Mouse (Mus musculus) cerebellum, adult 9-11 months (tissue): Measurements from ENCODE around the gene Gdf5.

ENCODE experiments used
- DNase-seq: peaks from one replicate; pipeline ENCODE4 v3.0.0; 2022

Gene Gdf5

DNA sequence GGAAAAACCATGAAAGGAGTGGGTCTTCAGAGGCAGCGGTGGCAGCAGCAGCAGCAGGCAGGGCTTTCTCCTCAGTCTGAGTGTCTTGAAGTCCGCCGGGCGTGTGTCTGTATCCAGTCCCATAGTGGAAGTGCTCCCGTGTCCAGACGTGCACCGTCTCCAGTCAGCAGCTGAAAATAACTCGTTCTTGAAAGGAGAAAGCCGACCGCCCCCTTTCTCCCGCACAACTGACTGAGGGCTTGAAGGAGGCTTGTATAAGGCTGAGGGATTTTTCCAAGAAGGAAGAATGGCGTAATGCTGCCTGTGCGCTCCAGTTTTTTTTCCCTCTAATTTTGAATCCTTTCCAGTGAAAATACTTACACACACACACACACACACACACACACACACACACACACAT is at the start of gene Gdf5:
TSS of gene Gdf5 (minus strand) at position 244 of the 400 bp plus-strand sequence.
- DNase-seq: no peak

DNA sequence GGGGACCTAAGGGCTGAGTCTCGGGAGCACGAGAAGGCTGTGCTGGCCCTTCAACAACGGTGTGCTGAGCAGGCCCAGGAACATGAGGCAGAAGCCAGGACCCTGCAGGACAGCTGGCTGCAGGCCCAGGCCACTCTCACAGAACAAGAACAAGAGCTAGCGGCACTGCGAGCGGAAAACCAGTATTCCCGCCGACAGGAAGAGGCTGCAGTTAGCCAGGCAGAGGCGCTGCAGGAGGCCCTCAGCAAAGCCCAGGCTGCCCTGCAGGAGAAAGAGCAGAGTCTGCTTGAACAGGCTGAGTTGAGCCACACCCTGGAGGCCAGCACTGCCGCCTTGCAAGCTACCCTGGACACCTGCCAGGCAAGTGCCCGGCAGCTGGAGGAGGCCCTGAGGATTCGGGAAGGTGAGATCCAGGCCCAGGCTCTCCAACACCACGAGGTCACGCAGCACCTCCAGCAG is 46.7 kb upstream of the Gdf5 start:
- DNase-seq: peak; percentile 98

DNA sequence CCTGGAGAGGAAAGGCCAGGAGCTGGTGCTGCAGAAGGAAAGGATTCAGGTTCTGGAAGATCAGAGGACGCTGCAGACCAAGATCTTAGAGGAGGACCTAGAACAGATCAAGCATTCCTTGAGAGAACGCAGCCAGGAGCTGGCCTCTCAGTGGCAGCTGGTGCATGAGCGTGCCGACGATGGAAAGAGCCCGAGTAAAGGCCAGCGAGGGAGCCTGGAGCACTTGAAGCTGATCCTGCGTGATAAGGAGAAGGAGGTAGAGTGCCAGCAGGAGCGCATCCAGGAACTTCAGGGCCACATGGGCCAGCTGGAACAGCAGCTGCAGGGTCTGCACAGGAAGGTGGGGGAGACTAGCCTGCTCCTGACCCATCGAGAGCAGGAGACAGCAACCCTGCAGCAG is 46.0 kb upstream of the Gdf5 start:
- peak; percentile 63 for DNase-seq

DNA sequence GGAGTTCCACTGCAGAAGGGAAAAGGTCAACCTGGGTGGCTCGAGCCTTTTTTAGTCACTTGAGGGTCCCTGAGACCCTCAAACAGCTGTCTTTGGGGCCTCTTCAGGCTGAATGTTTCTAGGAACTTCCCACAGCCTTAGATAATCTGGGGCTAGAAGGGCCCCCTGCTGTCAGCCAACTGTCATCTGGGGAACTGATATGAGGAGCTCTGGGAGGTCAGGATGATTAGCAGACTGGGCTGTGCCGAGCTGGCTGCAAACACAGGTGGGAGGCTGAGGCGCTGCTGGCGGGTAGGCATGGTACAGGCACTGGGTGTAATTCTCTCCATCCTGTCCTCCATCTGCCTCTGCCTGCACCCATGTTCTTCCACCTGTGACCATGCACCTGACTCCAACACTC is 43.9 kb upstream of the Gdf5 start:
- DNase-seq: peak; percentile 84

DNA sequence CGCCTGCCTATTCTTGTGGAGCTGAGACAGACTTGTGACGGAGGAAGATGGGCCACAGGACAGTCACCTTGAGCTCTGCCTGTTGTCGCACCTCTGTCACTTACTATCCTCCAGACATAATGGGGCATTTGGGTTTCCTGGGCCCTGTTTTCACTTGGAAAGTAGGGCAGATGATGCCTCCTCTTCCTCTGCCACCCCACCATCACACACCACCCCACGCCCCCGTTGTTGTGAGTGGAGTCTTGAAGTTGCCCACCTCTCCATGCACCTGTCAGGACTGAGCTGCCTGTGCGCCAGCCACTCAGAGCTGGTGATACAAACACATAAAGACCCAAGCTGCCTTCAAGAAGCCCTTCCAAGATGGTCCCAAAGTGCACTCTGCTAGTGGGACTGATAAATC is 42.0 kb upstream of the Gdf5 start:
- no peak for DNase-seq

DNA sequence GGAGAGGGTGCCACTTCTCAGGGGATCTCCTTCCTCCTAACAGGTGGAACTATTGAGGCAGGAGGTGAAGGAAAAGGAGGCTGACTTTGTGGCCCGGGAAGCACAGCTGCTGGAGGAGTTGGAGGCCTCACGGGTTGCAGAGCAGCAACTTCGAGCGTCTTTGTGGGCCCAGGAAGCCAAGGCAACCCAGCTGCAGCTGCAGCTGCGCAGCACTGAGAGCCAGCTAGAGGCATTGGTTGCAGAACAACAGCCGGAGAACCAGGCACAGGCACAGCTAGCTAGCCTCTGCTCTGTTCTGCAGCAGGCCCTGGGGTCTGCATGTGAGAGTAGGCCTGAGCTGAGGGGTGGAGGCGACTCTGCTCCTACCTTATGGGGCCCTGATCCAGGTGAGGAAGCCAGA is 40.6 kb upstream of the Gdf5 start:
- DNase-seq: no peak

DNA sequence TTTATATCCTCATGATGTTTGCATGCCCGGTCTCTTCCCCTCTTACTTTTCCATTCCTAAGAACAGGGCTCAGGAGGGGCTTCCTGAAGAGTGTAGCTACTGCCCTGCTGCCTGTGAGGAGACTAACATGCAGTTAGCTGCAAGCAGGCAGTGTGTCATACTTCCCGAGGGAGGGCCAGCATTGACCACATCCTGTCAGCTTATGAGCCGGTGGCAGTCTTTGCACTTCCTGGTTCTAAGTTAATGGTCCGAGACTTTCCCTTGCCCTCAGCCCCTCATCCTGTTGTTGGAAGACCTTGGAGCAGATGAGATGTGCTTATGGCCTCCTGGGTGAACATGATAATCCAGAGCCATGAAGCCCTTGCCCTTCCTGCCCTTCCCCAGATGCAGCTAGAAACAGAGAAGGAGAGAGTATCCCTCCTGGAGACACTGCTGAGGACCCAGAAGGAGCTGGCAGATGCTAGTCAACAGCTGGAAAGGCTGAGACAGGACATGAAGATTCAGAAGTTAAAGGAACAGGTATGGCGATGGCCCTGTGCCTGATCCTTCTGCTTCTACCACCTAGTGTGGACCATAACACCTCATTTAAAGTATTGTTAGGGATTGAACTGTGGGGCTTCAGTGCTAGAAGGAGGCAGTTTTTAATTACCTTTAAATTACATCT is 34.3 kb upstream of the Gdf5 start:
- no peak for DNase-seq

DNA sequence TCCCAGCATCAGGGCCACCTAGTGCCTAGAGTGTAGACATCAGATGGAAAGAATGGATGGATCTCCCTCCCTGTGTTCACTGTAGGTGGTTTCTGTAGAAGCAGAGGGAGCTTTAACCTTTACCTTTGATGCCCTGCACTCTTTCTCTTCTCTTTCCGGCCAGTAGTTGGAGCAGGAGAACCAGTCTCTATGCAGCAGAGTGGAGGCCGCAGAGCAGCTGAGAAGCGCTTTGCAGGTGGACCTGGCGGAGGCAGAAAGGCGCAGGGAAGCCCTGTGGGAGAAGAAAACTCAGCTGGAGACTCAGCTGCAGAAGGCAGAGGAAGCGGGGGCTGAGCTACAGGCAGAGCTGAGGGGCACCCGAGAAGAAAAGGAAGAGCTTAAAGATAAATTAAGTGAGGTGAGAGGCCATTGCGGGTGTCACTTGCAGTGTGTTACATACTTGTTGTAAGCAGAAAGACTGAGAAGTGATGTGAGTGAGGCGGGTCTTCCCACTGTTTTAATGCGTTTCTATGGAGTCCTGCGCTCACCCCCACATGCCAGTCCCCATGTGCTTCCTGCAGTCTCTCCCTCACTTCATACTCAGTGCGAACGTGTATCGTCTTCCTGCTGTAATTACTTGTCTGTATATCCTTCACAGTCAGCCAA is 29.0 kb upstream of the Gdf5 start:
- no peak for DNase-seq

DNA sequence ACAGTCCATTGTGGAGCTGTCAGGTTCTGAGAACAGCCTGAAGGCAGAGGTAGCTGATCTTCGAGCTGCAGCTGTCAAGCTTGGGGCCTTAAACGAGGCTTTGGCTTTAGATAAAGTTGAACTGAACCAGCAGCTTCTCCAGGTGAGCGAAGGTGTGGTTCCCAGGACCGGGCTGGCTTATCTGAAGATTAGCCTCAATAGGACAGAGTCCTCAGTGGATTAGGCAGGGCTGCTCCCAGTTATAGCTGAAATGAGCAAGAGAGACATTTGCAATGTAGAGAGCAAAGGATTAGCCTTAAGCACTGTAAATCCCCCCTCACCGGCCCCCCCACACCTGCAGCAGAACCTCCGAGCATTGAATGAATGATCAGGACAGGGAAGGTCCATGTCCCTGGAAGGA is 28.2 kb upstream of the Gdf5 start:
- no peak for DNase-seq

DNA sequence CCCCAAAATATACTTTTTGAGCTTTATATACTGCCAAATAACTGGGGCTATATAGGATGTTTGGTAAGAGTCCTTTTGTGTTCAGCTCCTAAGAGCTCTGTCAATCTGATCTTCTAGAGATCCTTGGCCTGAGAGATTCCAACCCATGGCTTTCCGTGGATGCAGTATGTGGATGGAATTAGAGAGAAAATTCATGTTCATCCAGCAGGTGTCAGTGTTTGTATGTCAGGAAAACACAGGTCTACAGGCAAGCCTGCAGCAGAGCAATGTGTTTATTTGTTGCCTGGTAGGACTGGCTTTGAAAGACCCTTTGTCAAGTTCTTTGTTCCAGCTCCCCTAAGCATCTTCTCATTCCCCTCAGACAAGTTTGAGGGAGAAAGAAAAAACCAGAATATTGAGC is 17.8 kb upstream of the Gdf5 start:
- DNase-seq: no peak

DNA sequence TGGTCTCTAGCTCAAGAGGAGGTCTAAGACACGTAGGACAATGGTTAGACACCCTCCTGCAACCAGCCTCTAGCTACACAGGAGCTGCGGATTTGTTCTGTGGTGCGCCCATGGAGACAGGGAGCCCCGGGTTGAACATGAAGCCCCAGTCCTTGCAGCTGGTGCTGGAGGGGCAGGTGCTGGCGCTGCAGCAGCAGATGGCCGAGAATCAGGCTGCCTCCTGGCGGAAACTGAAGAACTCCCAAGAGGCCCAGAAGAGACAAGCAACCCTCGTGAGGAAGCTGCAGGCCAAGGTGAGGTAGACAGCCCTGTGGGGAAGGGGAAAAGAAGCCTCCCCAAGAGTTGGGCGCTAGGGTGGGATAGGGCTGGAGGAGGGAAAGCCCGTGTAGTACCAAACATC is 16.7 kb upstream of the Gdf5 start:
- DNase-seq: no peak

DNA sequence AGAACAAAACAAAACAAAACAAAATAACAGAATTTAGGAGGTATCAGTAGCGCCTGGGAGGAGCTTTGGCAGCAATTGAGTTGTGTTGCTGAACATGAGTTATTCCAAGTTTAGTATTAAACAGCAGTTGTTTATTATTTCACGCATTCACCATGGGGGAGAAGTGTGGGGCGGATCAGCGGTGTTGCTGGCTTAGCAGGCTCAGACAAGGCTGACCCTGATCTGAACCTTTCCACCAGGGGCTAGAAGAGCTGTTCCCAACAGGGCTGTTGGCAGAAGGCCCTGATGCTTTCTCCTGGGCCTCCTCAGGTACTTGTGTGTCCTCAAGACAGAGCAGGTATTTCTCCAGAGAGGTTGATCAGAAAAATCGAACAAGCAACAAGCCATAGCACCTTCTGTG is 14.8 kb upstream of the Gdf5 start:
- no peak for DNase-seq

DNA sequence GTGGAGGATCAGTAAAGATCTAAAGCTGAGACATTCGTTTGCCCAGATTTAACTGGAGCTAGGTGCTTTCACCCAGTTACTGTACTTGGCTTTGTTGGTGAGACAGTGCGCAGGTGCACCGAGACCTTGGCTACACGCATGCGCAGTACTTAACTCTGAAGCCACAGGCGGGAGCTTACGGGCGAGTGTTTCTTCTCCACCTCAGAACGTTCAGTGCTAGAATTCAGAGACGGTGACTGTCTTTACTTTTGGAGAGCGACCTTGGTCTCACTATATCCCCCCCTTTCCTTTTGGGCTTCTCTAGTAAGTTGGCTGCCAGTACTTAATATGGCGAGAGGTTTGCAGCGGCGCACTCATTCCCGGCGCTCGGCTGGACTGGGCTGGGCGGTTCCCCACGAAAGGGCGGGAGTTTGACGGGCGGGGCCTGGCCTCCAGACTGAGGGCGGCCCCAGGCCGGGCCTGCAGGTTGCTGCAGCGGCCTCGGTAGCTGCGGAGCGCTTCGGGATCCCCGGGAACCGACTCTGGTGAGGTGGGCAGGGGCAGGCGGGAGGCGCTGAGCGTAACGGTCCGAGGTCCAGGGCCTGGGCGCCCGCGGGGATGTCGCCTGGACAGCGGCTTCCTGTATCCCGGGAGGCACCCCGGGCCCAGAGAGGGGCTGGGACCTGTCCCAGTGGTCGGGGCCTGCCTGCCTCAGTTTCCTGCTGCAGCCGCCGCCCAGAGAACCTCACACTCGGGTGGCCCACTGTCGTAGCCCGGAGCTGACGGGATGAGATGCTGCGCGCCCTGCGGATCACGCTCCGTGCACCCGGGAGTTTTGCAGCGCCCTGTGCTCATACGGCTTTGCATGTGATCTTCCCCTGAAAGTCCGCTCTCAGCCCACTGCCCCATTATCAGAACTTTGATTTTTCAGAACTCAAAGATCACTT is 11.2 kb upstream of the Gdf5 start, which contains the start of gene Cep250:
TSS of gene Cep250 (plus strand) at position 325 of the 926 bp plus-strand sequence.
- peak; percentile 92 for DNase-seq

DNA sequence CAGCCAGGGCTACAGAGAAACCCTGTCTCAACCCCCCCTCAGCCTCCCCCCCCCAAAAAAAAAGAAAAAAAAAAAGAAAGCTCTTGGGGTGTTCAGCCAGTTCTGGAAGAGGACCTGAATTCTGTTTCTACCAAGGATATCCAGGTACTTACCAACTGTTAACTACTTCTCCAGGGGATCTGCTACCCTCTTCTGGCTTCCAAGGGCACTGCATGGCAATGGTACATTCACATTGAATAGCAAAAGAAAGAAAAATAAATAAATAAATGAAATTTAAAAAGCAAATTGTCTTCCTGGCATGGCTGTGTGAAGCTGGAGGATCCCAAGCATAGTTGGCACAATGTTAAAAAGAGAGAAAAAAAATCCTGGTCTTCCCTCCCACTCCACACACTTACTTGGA is 6.8 kb upstream of the Gdf5 start:
- DNase-seq: peak; percentile 75

DNA sequence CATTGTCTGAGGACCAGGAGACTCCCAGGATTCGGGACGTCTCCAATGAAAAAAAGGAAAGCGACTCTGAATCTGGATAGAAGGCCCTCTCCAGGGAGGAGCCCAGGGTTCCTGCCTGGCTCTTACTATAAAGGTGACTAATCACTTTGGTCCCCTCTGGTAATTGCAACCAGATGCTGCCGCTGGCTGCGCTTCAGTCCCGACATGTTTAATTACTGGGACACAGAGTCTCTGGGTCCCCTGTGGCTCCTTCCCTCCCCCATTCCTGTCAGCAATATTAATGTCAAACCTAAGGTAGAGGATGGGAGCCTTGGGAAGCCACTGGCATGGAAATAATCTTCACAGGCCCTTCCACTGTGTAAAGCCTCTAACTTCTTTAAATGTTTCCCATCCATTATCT is 4.2 kb upstream of the Gdf5 start:
- DNase-seq: no peak

DNA sequence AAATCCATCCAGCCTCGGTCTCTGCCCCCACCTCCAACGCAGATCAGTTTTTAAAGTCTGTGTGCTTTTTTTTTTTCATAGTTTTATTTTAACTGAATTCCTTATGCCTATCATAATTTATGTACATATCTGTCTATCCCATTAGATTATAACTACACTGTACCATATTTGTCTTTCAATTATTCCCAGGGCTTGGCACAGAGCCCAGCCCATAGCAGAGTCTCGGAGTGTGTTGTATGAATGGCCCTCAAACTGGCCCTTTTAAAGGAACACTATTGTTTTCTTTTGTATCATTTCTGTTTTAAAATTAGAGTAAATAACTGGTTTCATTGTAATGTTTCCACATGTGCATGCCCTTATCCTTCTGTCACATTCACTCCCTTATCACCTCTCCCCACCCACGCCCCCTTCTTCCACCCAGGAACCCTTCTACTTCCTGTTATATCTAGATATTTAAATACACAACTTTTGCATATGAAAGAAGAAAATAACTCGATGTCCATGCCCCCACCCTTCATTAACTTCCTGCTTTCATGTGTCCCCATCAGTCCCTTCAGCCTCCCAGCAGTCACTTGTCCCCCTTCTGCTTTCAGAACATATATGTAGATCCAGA is 2.3 kb upstream of the Gdf5 start:
- DNase-seq: no peak

DNA sequence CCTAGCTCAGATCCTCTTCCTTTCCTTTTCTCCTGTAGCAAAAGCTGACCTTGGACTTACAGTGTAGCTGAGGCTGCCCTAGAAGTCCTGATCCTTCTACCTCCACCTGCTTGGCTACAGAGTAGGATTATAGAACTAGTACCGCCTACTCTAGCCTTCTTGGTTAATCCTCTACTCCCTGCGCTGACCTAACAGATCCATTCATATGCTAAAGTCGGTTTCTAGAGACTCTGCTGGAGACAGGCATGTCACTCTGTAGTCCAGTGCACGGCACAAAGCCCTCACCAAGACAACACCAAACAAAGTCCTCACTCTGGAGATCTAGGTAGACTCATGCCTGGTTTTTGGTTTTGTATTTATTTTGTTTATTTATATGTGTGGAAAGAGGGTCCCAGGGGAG is 1.3 kb upstream of the Gdf5 start:
- no peak for DNase-seq

DNA sequence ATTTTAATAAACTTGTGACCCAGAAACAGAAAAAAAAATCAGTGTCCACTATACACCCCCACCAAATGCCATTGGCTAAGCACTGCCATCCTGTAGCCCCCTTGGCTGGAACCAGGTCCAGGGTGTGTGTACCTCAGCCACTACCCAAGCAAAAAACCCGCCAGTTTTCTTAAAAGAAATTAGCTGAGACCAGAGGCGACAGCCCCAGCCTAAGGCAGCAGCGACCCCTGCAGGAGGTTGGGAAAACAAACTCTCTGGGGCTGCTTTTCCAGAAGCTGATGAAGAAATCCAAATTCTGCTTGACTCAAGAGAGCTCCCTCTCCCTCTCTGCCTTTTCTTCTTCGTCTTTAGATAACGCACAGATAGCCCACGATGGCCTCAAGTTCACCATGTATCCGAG is 902 bp upstream of the Gdf5 start:
- DNase-seq: peak; percentile 41

DNA sequence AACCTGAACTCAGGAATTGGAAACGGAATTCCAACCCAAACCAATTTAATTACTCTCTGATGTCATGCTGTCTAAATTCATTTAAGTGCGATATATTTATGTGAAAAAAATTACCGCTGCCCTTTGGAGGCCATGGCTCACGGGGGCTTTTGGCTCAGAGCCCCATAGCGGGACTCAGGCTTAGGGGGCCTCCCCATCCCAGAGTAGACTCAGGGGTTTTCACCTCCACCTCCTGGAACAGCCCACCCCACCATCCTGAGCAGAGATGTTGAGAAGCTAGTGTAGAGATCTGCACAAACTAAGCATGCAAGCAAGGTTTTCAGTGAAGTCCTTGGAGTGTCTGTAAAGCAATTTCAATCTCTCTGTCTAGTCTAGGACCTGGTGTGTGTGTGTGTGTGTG is 413 bp upstream of the Gdf5 start:
- no peak for DNase-seq

DNA sequence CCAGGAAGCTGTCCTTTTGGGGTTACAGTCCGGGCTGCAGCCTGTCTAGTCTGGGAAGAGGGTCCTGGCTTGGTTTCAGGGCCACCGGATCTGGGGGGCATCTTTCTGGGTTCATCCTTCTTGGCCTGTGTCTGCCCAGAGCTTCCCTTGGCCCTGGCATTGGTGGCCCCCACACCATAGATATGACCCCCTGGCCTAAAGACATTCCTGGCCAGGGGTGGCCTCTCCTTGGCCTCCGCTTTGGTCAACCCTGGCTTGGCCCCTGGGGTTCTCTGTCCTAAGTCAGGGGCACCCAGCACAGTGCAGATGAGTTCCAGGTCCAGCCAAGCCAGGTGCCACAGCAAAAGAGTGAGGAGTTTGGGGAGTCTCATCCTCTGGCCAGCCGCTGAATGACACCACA is 482 bp downstream of the Gdf5 start:
- DNase-seq: no peak

DNA sequence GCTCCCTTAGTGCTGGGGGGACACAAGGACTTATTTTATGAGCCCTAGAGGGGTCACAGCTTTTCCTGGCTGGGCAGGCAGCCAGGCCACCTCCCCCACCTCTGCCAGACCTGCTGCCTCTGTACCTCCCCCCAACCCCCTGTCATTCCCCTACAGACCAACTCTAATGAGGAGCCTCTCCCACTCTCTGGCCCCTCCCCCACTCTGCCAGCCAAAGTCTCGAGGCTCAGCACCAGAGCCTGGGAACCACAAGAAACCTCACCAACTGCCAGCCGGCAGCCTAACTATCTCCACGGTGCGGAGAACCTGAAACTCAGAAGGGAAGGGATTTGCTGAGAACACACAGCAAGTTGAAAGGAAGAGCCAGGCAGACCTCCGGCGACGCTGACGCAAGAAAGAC is 1.7 kb downstream of the Gdf5 start:
- no peak for DNase-seq

DNA sequence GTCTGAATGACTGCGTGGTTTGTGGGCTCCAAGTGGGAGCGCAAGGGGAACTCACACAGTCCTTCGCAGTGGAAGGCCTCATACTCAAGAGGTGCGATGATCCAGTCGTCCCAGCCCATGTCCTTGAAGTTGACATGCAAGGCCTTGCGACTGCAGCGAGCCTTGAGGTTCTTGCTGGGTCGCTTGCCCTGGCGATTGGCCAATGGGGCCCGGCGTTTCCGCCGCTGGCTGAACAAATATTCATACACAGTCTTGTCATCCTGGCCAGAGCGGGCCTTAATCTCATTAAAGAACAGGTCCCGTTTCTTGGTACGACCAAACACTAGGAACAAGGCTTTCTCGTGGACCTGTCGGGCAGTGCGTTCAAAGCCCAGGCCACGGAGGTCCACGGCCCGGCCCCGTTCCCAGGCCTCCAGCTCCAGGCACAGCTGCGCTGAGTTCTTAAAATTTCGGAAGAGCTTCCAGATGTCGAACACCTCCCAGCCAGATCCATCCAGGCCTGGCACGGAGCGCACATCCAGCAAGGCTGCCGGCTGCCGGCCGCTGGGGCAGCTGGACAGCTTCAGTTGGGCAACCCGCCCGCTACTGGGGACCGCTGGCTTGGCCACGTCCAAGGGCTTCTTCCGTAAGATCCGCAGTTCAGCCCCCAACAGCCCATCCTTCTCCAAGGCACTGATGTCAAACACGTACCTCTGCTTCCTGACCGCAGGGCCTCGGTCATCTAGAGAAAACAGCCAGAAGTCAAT is 3.3 kb downstream of the Gdf5 start:
- DNase-seq: no peak

DNA sequence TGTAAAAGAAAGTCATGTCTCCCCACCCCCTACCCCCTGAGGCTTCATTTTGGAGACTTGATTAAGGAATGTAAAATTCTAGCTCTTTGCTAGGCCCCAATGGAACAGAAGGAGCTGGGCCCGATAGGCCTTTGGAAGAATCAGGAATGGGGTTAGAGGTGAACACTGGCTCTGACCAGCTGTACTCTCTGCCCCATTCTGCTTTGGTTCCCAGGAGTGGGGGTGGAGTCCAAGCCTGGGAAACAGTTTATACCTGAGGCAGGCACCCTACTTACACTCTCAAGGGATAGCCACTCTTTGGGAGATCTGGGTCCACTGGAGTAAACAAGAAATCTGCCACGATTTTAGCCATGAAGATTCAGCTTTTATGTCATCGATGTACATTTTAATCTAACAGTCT is 4.5 kb downstream of the Gdf5 start, which contains the start of gene Gm15557:
TSS of gene Gm15557 (plus strand) at position 48 of the 400 bp plus-strand sequence.
- DNase-seq: no peak
